Mouse (Mus musculus) v-Abl transformed pro-B cells (cell line): ENCODE results near the gene Corin.

ENCODE experiments used
- in situ Hi-C, 2 experiments: fragments of 400-800 bp; cut with MboI; formaldehyde crosslinking; loops; one replicate each; pipeline ENCODE4 v1.15.1; 2025; ENCODE audit not compliant: unreplicated experiment in 2 of 2

Corin gene

DNA sequence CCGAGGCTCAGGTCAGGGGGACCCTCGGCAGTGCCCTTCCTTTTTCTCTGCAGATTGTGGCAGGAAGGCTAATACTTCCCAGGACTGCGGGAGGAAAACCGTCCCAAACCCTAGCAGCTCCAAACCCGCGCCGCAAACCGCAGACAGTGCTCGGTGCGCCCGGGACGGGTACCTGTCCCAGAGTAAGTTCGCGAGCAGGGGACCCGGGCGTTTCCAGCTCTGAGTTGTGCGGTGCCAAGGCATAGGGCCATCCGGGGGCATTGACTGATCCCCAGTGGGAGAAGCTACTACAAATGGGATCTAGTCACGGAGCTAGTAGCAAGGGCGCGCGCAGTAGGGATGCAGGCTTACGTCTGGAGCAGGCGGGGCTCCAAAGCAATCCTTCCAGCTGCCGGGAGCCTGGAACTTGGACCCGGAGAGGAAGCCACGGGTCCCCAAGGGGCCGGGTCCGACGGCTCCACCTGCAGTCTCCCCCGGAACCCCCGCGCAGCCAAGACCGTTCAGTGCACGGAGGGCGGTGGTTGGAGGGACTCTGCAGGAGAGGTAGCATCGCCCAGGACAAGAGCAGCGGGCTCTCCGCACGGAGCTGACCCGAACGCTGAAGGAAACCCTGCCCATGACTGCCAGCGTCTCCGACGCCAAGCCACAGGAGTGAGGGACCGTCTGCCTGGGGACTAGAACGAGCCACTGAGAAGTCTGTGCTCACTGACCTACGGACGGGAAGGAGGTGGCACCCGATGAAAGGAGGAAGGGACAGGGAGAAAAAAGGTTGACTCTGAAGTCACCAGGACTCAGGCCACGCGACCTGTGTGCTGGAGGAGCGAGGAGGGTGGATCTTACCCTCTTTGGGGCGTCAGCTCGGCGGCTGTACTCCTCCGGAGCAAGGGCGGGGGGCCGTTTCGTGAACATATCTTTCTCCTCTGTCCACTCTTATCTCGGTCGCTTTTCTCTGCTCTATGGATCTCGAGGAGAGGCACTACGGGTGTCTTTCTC is at the start of gene Corin:
Gene Corin (minus strand): TSS at position 943 of the 993 bp plus-strand sequence.
- in situ Hi-C loops: no loop called here

DNA sequence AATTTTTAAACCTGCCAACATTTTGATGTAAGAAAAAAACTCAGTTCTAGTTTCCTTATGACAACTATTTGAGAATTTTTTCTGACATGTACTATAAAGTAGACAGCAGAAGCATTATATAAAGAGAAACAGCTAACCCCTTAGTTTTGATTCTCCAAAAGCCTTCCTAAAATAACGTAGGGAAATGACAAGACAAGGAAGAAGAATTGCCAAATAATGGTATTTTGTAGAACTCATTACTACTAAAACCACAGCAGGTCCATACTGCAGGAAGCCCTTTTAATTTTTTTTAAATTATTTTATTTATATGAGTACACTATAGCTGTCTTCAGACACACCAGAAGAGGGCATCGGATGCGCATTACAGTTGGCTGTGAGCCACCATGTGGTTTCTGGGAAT is 46.9 kb upstream of the Corin start:
- in situ Hi-C loops: loop anchor here (25.0 kb wide), 2 partner anchors 364 to 389 kb away; partner anchors contain the start of gene Commd8 (in 1 of the 2)

DNA sequence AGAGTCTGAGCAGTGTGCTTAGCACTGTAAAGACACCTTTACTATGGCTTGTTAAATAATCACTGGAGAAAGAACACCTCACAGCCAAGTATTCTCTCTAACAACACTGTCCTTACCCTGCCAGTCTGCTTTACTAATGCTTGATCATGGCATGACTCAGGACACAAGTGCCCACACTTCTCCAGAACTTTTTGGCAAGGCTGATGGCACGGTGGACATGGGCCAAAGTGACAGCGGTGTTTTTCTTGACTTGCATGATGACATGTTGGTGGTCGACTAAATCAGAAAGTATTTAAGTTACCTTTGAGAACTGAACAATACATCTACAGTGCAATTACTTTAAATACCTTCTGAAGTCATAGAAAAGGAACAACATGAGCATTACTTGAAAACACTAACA is 24.6 kb upstream of the Corin start:
- in situ Hi-C loops: no loop called here

DNA sequence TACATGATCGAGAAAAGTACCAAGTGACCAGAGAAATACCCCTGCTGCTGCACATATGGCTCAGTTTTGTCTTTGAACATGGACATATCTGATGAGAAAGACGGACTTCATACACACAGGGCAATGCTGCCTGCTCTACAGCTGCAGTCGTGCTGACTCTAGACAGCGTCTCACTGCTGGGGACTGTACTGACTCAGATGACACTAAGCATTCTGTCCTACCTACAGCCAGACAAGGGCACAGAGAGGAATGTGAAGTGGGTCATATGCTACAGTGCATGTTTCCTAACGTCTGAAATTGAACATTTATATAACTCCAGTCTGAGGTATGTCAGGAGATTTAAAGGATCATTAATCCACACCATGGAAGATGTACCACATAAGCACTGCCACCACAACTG is 9.5 kb upstream of the Corin start:
- in situ Hi-C loops: no loop called here

DNA sequence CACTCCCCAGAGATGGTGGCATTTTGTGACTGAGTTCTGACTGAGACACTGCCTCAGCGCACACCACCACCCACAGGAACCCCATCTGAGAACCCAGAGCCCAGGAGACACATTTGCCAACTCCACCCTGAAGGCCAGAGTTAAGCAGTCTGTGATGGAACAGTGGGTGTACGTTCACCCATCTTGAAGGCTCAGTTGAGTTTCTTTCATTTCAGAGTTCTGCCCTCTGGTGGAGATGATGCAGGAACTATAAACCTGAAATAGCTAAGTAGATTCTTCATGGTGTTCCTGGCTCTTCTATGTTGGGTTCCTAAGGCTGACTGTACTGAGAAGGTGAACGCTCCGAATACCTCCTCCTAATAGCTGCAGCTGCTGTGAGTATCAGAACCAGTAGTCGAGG is 1.5 kb upstream of the Corin start:
- in situ Hi-C loops: no loop called here

DNA sequence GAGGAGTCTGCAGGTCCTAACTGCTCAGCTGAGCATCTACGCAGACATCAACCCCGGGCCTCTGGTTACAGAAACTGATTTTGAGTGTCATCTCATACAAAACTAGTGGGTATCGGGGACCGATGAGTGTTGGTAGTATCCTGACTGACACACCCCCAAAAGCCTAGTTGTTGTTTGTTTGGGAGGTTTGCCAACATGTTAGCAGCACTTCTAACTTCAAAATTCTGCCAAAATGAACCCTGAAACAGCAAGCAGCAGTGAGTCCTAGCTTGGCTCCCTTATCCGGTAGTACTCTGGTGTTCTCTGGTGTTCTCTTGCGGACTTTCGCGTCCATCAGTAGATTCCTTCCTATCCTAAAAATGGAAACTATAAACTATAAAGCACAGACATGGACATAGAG is 1.5 kb downstream of the Corin start:
- in situ Hi-C loops: no loop called here

DNA sequence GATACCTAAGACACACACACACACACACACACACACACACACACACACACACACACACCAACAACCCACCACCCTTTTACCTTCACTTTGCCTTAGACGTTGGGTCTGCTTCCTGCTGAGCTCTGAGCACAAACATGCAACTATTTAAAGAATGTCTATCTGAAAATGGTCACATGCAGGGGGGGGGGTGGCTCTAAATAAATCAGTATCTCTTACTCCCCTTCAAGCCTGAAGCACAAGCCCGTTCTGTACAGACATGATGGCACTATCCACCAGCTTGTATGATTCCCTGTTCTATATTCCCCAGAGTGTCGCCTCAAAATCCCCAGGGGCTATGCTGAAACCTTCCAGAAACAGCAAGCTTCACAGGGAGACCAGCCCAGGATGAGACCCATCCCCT is 2.5 kb downstream of the Corin start:
- in situ Hi-C loops: no loop called here

DNA sequence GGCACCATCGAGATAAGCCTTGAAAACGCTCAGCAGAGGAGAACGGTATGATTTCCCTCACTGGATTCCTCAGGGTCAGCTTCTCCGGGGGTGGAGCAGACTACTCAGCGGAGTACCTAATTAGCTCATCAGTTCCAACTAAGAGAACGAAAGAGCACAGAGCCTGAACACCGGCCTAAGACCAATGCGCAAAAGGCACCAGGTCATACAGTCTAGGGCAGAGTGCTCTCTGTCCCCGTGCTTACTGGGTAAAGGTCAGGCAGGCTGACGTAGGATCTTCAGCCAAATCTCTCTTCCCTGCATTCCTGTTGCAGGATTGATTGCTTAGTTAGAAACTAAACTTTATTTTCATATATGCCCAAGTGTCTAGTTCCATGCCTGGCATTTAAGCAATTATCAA is 6.0 kb downstream of the Corin start:
- in situ Hi-C loops: no loop called here

DNA sequence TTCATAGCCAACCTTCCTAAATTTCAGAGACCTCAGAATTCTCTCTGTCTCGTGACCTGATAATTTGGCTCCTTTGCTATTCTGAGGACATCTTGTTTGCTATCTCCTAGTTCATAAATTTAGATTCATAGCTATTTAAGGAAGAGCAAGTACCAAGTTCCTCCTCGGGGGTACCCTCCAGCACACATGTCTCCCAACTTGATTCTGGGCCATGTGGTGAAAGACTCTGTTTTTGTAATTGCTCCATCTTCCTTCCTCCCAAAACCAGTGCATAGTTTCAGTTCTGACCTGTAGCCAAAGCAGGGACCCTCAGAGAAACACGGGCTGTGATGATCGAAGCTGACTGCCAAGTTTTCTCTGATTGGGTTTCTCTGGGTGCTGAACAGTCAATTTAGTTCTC is 7.5 kb downstream of the Corin start:
- in situ Hi-C loops: no loop called here

DNA sequence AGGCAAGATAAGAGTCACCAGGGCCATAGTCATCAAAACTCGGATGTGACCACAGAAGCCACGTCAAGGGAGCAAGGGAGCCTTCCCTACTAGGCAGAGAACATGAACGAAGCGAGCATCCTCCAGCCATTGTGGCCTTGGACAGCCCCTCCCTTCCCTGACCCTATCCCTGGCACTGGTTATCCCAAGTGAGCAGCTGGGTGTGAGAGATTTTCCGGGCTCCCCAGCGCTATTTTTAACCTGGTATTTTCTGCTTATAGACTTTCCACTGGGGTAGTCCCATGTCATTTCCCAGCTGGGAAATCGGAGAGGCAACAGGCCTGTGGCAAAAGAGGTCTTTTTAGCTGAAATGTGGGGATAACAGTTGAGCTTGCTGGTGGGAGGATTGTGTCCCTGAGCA is 10.4 kb downstream of the Corin start:
- in situ Hi-C loops: no loop called here

DNA sequence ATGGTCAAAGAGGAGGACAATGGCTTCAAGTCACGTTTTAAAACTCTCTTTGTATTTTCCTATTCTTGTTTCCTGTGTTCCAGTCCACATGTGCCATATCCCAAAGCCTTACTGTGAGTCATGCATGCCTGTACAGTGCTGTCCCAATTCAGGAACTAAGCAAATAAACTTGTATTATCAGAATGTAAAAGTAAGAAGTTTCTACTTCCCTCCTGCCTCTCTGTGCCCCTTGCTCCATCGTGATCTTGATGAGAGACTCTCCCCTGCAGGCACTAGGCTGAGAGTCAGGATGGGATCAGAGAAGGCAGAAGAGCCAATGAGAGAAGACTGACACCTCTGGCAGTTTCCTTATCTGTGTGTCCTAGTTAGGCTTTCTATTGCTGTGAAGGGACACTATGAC is 13.0 kb downstream of the Corin start:
- in situ Hi-C loops: no loop called here

DNA sequence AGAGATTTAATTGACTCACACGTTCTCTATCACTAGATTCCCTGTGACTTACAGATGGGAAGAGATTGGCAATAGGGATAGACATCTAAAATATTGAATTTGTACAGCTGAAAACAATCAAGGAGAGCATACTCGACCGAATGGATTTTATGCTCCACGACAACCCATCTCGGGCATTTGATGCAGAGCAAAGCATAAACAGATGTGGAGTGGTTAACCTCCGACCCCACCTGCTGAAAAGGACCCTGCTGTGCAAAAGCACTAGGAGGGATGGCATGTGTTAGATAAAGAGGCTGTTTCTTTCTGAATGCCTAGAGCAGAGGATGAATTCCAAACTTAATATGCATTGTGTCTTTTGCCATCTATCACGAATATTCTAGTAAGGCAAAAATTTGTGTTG is 23.8 kb downstream of the Corin start:
- in situ Hi-C loops: no loop called here

DNA sequence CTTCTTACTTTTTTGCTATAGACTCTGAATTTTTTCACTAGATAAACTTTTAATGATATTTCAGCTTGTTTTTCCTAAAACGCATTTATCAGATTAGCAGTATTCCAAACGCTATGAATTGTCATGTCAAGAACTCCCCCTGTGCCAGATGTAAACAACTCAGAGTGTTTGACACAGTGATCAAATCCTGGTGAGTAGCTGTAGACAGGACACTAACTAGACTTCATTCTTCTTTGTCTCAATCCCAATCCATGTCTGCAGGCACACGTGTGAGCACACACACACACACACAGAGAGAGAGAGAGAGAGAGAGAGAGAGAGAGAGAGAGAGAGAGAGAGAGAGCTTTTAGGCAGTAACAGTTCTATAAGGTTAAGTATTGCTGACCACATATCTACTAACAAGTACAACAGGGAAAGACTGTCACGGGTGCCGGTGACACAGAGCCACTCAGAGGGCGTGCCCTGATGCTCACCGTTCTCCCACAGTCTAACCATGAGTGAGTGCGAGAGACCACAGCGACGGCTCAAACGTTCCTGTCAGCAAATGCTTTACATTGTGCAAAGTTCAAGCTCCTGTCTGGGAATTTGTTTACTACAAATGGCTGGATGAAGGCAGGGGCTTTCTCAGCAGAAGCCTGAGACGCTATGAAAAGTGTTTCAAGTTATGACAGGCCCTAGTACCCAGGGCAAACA is 31.8 kb downstream of the Corin start:
- in situ Hi-C loops: no loop called here

DNA sequence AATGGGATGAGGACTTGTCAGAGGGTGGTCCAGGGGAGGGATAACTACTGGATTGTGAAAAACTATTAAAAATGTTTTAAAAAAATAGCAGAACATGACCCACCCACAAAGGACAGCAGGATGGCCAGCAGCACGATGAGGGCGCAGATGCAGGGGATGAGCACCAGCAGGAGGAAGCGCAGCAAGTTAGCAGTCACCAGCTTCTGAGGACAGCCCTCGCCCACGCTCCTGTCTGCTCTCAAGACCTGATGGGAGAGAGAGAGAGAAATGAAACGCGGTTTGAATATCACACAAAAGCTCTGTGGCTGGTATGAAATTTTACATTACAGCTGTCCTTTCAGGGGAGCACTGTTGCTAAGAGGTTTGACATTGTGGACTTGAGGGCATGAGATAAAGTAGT is 32.5 kb downstream of the Corin start:
- in situ Hi-C loops: no loop called here

DNA sequence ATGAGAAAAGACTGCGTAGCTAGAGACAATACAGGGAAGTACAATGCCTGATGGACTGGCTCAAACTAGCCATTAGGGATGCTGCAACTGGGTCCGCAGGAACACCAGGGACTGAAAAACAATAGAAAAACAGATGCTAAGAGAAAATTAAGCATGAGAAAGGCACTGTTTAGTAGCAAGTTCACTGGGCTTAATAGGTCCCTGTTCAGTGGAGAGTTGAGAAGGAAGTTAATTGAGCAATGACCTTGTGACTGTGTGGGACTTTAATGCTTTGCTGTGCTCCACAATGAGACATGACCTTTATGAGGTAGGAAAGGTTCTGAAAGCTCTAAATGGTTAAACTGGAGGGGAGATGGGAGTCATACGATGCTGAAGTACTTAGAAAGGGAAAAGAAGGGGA is 39.3 kb downstream of the Corin start:
- in situ Hi-C loops: no loop called here

DNA sequence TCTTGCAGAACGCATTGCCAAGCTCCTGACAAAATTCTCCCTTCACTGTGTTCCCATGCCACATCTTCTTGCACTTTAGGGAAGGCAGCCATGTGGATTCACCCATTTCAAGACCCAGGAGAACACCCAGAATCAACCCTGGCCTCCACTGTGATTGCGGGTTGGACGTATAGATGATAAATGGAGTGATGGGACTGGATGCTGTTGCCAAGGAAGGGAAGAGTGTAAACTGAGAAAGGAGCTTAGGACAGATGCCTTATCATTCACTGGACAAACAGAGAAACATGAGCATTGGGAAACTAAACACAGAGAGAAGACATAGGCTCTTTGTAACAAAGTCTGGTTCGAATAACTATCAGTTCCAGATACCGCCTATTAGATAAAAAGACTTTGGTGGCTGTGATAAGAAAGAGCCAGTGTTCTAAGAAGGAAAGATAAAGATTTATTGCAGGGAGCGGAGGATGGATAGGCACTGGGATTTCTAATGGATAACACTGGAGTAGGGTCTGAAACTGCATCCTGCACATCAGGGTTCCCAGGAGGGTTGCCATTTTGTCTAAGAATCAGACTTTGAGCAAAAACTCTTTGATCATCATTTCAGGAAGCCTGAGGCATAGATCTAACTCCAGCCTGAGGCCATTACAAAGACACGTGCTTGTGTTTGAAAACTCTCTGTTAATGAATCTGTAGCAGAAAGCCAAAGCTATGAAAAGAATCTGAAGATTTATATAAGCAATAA is 44.7 kb downstream of the Corin start:
- in situ Hi-C loops: no loop called here

DNA sequence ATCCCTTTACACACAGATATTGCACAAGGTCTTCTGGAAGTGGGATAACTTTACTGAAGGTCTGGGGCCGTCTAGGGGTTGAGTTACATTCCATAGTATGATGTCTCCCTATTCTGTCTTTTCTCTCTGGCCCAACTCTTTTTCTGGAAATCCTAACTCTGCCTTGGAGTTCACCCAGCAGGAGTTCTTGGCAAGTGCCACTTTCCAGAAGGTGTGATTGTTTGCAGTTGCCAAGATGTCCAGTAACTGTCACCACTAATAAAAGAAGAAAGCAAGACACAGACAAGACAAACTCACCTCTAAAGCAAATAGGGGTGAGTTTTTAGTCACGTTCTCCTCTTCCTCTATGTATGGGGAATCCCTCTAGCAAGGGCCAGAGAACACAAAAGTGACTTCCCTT is 50.6 kb downstream of the Corin start:
- in situ Hi-C loops: no loop called here

DNA sequence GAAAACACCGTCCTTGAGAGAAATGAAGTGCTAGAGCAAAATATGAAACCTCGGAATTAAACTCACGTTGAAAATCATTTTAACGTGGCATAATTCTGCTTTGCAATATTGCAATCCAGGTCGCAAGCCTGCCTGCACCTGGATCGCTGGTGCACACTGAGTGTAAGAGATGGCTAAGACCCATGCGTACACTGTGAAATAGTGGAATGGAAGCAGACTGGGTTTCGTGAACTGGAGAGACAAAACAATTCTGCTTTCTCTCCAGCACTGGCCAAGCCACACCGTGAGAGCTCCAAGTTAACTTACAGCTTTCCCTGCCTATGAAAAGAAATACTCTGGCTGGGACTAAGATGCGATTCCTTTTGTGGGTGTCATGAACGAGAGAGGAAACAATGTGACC is 51.1 kb downstream of the Corin start:
- in situ Hi-C loops: no loop called here

DNA sequence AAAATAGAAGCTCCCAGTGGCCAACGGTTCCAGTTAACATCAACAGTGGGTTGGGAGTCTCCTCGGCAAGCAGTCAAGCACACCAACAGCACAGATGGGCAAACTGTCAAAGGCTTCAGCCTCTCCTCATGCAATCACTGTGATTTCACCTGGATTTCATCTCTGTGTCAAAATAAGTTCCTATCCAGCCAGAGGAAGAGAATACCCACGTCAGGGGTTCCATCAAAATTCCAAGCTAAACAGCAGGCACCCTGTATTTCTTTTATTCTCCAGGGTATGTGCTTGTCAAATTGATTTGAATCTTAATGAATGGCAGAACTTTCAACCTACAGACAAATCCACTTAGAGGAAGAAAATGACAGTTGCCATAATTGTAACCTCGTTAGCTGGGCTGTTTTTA is 51.5 kb downstream of the Corin start:
- in situ Hi-C loops: no loop called here

DNA sequence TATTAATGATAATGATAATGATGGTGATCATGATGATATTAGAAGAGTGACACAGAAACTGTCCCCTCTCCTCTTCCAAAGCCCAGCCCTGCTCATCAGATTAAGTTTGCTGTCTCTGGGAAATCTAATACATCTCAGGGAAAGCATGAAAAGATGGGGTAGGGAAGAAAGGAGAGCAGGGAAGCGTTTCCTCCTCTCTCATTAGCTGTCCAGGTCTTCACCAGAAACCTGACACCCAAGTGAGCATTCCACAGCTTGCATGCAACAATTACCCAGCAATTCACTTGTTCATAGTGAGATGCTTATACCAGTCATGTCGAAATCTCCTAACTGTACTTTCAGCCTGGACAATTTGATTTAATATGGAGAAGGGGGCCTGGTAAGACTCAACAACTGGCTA is 55.4 kb downstream of the Corin start:
- in situ Hi-C loops: no loop called here

DNA sequence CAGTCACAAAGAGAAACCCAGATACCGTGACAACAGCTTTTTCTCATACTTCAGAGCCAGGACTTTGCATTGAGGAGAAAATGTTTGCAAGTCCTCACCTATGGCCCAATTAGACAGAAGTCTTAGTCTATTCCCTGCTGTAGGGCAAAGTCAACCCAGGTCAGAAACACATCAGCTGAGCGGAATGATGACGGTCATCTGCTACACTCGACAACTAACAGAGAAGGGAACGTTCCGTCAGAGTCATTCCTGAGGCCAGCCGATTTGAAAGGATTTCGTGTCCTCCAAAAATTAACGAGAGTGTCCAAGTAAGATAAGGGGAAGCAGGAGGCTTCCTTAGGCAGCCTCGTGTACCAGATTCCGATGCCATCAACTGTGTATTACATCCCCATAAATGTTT is 58.2 kb downstream of the Corin start:
- in situ Hi-C loops: no loop called here
